In genomic region chr8:126496915-126497314, GRCm38 (mm10) we compare ENCODE assay signal across 8 mouse cellular contexts. TPM values are rescaled to one million over a fixed set of nuclear protein-coding genes. Genes with fewer than 3 reads are reported as not detected.
DNase-seq lines count a peak whose midpoint lies in the region; ATAC-seq lines count a peak whose summit lies in the region.

No protein-coding gene starts in this region.

- peak overlapping the region; percentile 31; the same call in 1 of the 2 replicates for H3K9ac ChIP-seq in heart, embryonic 12.5 days
- H3K9ac ChIP-seq in lung, embryonic 15.5 days = peak overlapping the region; percentile 21; the same call in 1 of the 2 replicates
- 0 out of 2 replicates have a peak overlapping the region, but pooled peaks have one; percentile 26 for H3K9ac ChIP-seq in embryonic facial prominence, embryonic 15.5 days
- H3K9ac ChIP-seq in midbrain, embryonic 13.5 days (replicated peaks) = no peak overlapping the region

- H3K9me3 ChIP-seq in heart, embryonic 12.5 days (replicated peaks) = no peaks in the 10 kb centered on the region
- no peaks in the 10 kb centered on the region for H3K9me3 ChIP-seq in lung, embryonic 15.5 days
- H3K9me3 ChIP-seq in embryonic facial prominence, embryonic 15.5 days (replicated peaks) = no peaks in the 10 kb centered on the region
- H3K9me3 ChIP-seq in midbrain, embryonic 13.5 days = no peaks in the 10 kb centered on the region

- no peaks in the 10 kb centered on the region for H3K27me3 ChIP-seq in heart, embryonic 12.5 days (replicated peaks)
- H3K27me3 ChIP-seq in lung, embryonic 15.5 days = no peaks in the 10 kb centered on the region
- H3K27me3 ChIP-seq in embryonic facial prominence, embryonic 15.5 days = no peaks in the 10 kb centered on the region
- H3K27me3 ChIP-seq in midbrain, embryonic 13.5 days = peaks cover 12% of the 10 kb centered on the region; the same call in 1 of the 2 replicates

- WGBS in heart, embryonic 12.5 days = 58% methylated on average over 5 of the region's 5 CpGs
- WGBS in lung, embryonic 15.5 days = 53% methylated on average over 5 of the region's 5 CpGs
- WGBS in embryonic facial prominence, embryonic 15.5 days = 70% methylated on average over 5 of the region's 5 CpGs
- WGBS in midbrain, embryonic 13.5 days = 82% methylated on average over 5 of the region's 5 CpGs

- H3K4me3 ChIP-seq in heart, embryonic 12.5 days = no peak overlapping the region
- no peak overlapping the region for H3K4me3 ChIP-seq in lung, embryonic 15.5 days
- H3K4me3 ChIP-seq in embryonic facial prominence, embryonic 15.5 days (replicated peaks) = no peak overlapping the region
- H3K4me3 ChIP-seq in midbrain, embryonic 13.5 days (replicated peaks) = no peak overlapping the region

- peaks cover 18% of the 10 kb centered on the region for H3K4me1 ChIP-seq in heart, embryonic 12.5 days (replicated peaks)
- peaks cover 16% of the 10 kb centered on the region for H3K4me1 ChIP-seq in lung, embryonic 15.5 days
- peaks cover 19% of the 10 kb centered on the region for H3K4me1 ChIP-seq in embryonic facial prominence, embryonic 15.5 days
- H3K4me1 ChIP-seq in midbrain, embryonic 13.5 days (replicated peaks) = peaks cover 13% of the 10 kb centered on the region

- no peaks in the 10 kb centered on the region for H3K36me3 ChIP-seq in heart, embryonic 12.5 days
- H3K36me3 ChIP-seq in lung, embryonic 15.5 days = no peaks in the 10 kb centered on the region
- H3K36me3 ChIP-seq in embryonic facial prominence, embryonic 15.5 days = no peaks in the 10 kb centered on the region
- no peaks in the 10 kb centered on the region for H3K36me3 ChIP-seq in midbrain, embryonic 13.5 days

- DNase-seq in heart, postnatal 25 days (ENCODE audit: low spot score) = no peak
- no peak for DNase-seq in lung, postnatal 14 days
- no peak for DNase-seq in Muller cell, postnatal 12 days (ENCODE audit: inconsistent ontology term)
- no peak for DNase-seq in left cerebral cortex, adult 9 months (ENCODE audit: low spot score in 2 of 2)

- intact Hi-C loops in heart, postnatal 25 days (cut with DNase I) = loop anchor here (1.0 to 5.0 kb wide), 6 partner anchors 70 to 475 kb away; partner anchors contain the start of gene Rbm34

- H3K4me2 ChIP-seq in heart, embryonic 12.5 days = no peak overlapping the region
- H3K4me2 ChIP-seq in lung, embryonic 15.5 days = no peak overlapping the region
- no peak overlapping the region for H3K4me2 ChIP-seq in embryonic facial prominence, embryonic 15.5 days (replicated peaks)
- no peak overlapping the region for H3K4me2 ChIP-seq in midbrain, embryonic 13.5 days (replicated peaks)

- no peak for ATAC-seq in heart, embryonic 12.5 days (ENCODE audit: insufficient number of reproducible peaks, low FRiP score)
- no peak for ATAC-seq in lung, embryonic 15.5 days (ENCODE audit: borderline replicate concordance, extremely low read depth, low FRiP score, low TSS enrichment)
- ATAC-seq in embryonic facial prominence, embryonic 15.5 days (ENCODE audit: insufficient number of reproducible peaks, low FRiP score, low TSS enrichment, low read depth) = no peak
- ATAC-seq in midbrain, embryonic 13.5 days = 0 out of 2 replicates have a peak, but pooled peaks have one; percentile 9

- no peak overlapping the region for H3K27ac ChIP-seq in heart, embryonic 12.5 days (ENCODE audit: poor library complexity, severe bottlenecking)
- H3K27ac ChIP-seq in lung, embryonic 15.5 days = peak overlapping the region; percentile 18; the same call in 1 of the 2 replicates
- H3K27ac ChIP-seq in embryonic facial prominence, embryonic 15.5 days (replicated peaks) = no peak overlapping the region
- H3K27ac ChIP-seq in midbrain, embryonic 13.5 days = no peak overlapping the region

RNA-seq across cellular contexts. Expression of gene Tarbp1, which starts 22.1 kb away (rescaled TPM):
- 2.4 and 2.6 TPM in 2 replicates for polyA plus RNA-seq in heart, embryonic 12.5 days (2016; fragmentation: Nextera tagmentation; extraction: Ambion mirVana)
- total RNA-seq in heart, postnatal 25 days (2021) = 1 to 10 TPM; 4.0 to 5.1 TPM
- 2.7 and 3.0 TPM in 2 replicates for polyA plus RNA-seq in lung, embryonic 15.5 days (2015; fragmentation: Nextera tagmentation; extraction: Ambion mirVana)
- 2.4 and 3.0 TPM in 2 replicates for polyA plus RNA-seq in embryonic facial prominence, embryonic 15.5 days (2015; fragmentation: Nextera tagmentation; extraction: Ambion mirVana)
- polyA plus RNA-seq in midbrain, embryonic 13.5 days (2015; fragmentation: Nextera tagmentation; extraction: Ambion mirVana) = 1.8 TPM in 2 replicates
